In the genomic region with DNA sequence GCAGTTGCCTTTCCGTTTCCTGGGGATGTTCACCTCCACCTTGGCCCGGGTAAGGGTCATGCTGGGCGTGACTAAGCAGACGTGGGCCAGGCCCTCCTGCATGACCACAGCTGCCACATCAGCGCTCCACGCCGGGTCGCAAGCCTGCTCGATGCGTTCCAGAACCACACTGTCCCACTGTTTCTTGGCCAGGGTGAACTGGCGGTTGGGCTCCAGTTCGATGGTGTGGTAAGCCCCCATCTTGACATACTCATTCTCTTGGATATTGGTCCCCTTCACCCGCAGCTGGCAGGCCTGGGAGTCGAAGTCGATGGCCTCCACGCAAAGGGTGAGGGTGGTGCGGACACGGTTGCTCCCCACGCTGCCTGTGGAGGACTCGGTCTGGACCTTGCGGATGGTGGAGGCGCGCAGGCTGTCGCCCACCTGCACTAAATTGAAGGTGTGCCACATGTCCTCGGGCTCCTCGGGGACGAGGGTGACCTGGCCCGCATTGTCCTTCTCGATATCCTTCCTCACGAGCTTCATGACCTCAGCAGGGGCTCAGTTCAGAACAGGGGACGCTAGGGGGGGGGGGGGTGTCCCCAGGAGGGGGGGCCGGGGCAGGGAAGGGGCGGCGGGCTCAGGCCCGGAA, we compare ENCODE assay signal across 8 mouse cellular contexts. TPM values are rescaled to one million over a fixed set of nuclear protein-coding genes. Genes with fewer than 3 reads are reported as not detected.
A peak's percentile ranks its signal among the peaks of the same experiment; 100 is the strongest.
DNase-seq lines count a peak whose midpoint lies in the region; ATAC-seq lines count a peak whose summit lies in the region.

No protein-coding gene starts in this region.

- H3K27me3 ChIP-seq in midbrain, embryonic 11.5 days (ENCODE audit: control insufficient read depth, insufficient read depth, low read length) = no peaks in the 10 kb centered on the region
- no peaks in the 10 kb centered on the region for H3K27me3 ChIP-seq in splenic B cell, adult 2 months (ENCODE audit: control insufficient read depth, insufficient read depth, low read length, poor library complexity, severe bottlenecking)

- no peaks in the 10 kb centered on the region for H3K9me3 ChIP-seq in midbrain, embryonic 11.5 days (ENCODE audit: control insufficient read depth, low read length)

- peak overlapping the region; percentile 82 for H3K9ac ChIP-seq in midbrain, embryonic 11.5 days (ENCODE audit: low read length)

- intact Hi-C loops in left cerebral cortex, postnatal 36 days (cut with DNase I) = no loop called here

- DNase-seq in urinary bladder, adult 2 months (ENCODE audit: low spot score) = peak; percentile 42
- no peak for DNase-seq in urinary bladder, postnatal 10 days (ENCODE audit: low spot score)
- peak; percentile 29 to 33 for DNase-seq in cerebellum, postnatal 36 days
- DNase-seq in gastrocnemius, postnatal 10 days = peak; percentile 39
- peak; percentile 55 for DNase-seq in induced T-regulatory cell, adult 2 months (ENCODE audit: low read depth)
- DNase-seq in left cerebral cortex, postnatal 36 days (ENCODE audit: low spot score in 2 of 2) = peak; percentile 11 to 22
- no peak for DNase-seq in midbrain, embryonic 11.5 days (ENCODE audit: low spot score, missing footprints)
- peak; percentile 24 for DNase-seq in splenic B cell, adult 2 months (ENCODE audit: low read depth, low spot score)

- H3K27ac ChIP-seq in midbrain, embryonic 11.5 days (ENCODE audit: low read depth, low read length) = no peak overlapping the region

- H3K4me3 ChIP-seq in midbrain, embryonic 11.5 days (ENCODE audit: low read depth, low read length) = peak overlapping the region; percentile 69

- WGBS in midbrain, embryonic 11.5 days = 8% methylated on average over 34 of the region's 35 CpGs

- peak overlapping the region; percentile 97 for H3K4me2 ChIP-seq in midbrain, embryonic 11.5 days

- ATAC-seq in midbrain, embryonic 11.5 days (ENCODE audit: low FRiP score) = peak; percentile 74

- H3K4me1 ChIP-seq in midbrain, embryonic 11.5 days (ENCODE audit: control insufficient read depth, insufficient read depth, low read length) = peaks cover 10% of the 10 kb centered on the region

- peaks cover 10% of the 10 kb centered on the region; the same call in 1 of the 2 replicates for H3K36me3 ChIP-seq in midbrain, embryonic 11.5 days (ENCODE audit: control insufficient read depth, insufficient read depth, low read length)
- no peaks in the 10 kb centered on the region for H3K36me3 ChIP-seq in splenic B cell, adult 2 months (ENCODE audit: control insufficient read depth, insufficient read depth, low read length, poor library complexity, severe bottlenecking)

RNA-seq across cellular contexts. Expression of gene Pelo, which starts 0.5 kb away (rescaled TPM):
- polyA plus RNA-seq in urinary bladder, adult 2 months (2012; rRNA removed) = 32.8 and 39.0 TPM in 2 replicates
- 10 to 100 TPM; 11.5 to 16.5 TPM for total RNA-seq in gastrocnemius, postnatal 10 days (2021)
- total RNA-seq in left cerebral cortex, postnatal 36 days (2021) = 10 to 100 TPM; 21.9 to 23.7 TPM
- polyA plus RNA-seq in midbrain, embryonic 11.5 days (2014; fragmentation: Nextera tagmentation; extraction: Ambion mirVana) = 6.7 and 7.4 TPM in 2 replicates

RNA-seq across cellular contexts. Expression of gene Gm49395, which starts 12.2 kb away (rescaled TPM):
- polyA plus RNA-seq in urinary bladder, adult 2 months (2012; rRNA removed) = 10.2 and 13.1 TPM in 2 replicates
- total RNA-seq in gastrocnemius, postnatal 10 days (2021) = 1 to 10 TPM; 5.4 to 7.9 TPM
- 1 to 10 TPM; 1.7 to 3.5 TPM for total RNA-seq in left cerebral cortex, postnatal 36 days (2021)
- polyA plus RNA-seq in midbrain, embryonic 11.5 days (2014; fragmentation: Nextera tagmentation; extraction: Ambion mirVana) = 3.2 and 3.6 TPM in 2 replicates

RNA-seq across cellular contexts. Expression of gene Itga1, which starts 12.3 kb away (rescaled TPM):
- 48.4 and 68.4 TPM in 2 replicates for polyA plus RNA-seq in urinary bladder, adult 2 months (2012; rRNA removed)
- total RNA-seq in gastrocnemius, postnatal 10 days (2021) = 10 to 100 TPM; 29.8 to 39.3 TPM
- total RNA-seq in left cerebral cortex, postnatal 36 days (2021) = 1 to 10 TPM; 5.8 to 7.7 TPM
- polyA plus RNA-seq in midbrain, embryonic 11.5 days (2014; fragmentation: Nextera tagmentation; extraction: Ambion mirVana) = 5.4 and 6.3 TPM in 2 replicates

Comparison
In these comparisons a context has a peak if more than half of its experiments do, and no peak if none do; other contexts are left out.
1. DNase-seq: peak in urinary bladder, adult 2 months (single experiment), cerebellum, postnatal 36 days (2 of 2), gastrocnemius, postnatal 10 days (single experiment), induced T-regulatory cell, adult 2 months (single experiment), left cerebral cortex, postnatal 36 days (2 of 2) and splenic B cell, adult 2 months (single experiment); none in urinary bladder, postnatal 10 days (single experiment) and midbrain, embryonic 11.5 days (single experiment).